Mouse (Mus musculus): ENCODE data around the gene Pde4d.

The Pde4d gene

GRCm38 (mm10) chr13:108599186-108599900 lies 149.6 kb downstream of the Pde4d start:
- no peak for DNase-seq (ENCODE audit: low spot score)

GRCm38 (mm10) chr13:108601021-108601420 lies 151.3 kb downstream of the Pde4d start:
- DNase-seq (ENCODE audit: low spot score), result no peak

- no peak for DNase-seq (ENCODE audit: low spot score)
These were observed 153.8 kb downstream of the Pde4d start for GRCm38 (mm10) chr13:108603502-108603901.

GRCm38 (mm10) chr13:108604213-108604612 lies 154.5 kb downstream of the Pde4d start:
- no peak for DNase-seq (ENCODE audit: low spot score)

GRCm38 (mm10) chr13:108618207-108618606 lies 168.5 kb downstream of the Pde4d start:
- DNase-seq (ENCODE audit: low spot score), result no peak

GRCm38 (mm10) chr13:108622681-108623080 lies 172.9 kb downstream of the Pde4d start:
- DNase-seq (ENCODE audit: low spot score), result no peak

- DNase-seq (ENCODE audit: low spot score), result no peak
These were observed 174.2 kb downstream of the Pde4d start for GRCm38 (mm10) chr13:108623929-108624328.

GRCm38 (mm10) chr13:108626166-108626565 lies 176.4 kb downstream of the Pde4d start:
- no peak for DNase-seq (ENCODE audit: low spot score)

- no peak for DNase-seq (ENCODE audit: low spot score)
These were observed 178.8 kb downstream of the Pde4d start for GRCm38 (mm10) chr13:108628501-108628900.

- no peak for DNase-seq (ENCODE audit: low spot score)
These were observed 180.8 kb downstream of the Pde4d start for GRCm38 (mm10) chr13:108630576-108630975.

- DNase-seq (ENCODE audit: low spot score), result no peak
These were observed 181.5 kb downstream of the Pde4d start for GRCm38 (mm10) chr13:108631222-108631621.

GRCm38 (mm10) chr13:108636526-108636925 lies 186.8 kb downstream of the Pde4d start:
- no peak for DNase-seq (ENCODE audit: low spot score)

- DNase-seq (ENCODE audit: low spot score), result no peak
These were observed 192.5 kb downstream of the Pde4d start for GRCm38 (mm10) chr13:108642259-108642658.

GRCm38 (mm10) chr13:108646801-108647200 lies 197.1 kb downstream of the Pde4d start:
- DNase-seq (ENCODE audit: low spot score), result no peak

- DNase-seq (ENCODE audit: low spot score), result no peak
These were observed 197.5 kb downstream of the Pde4d start for GRCm38 (mm10) chr13:108647239-108647638.

- DNase-seq (ENCODE audit: low spot score), result no peak
These were observed 204.4 kb downstream of the Pde4d start for GRCm38 (mm10) chr13:108654026-108654723.

- DNase-seq (ENCODE audit: low spot score), result no peak
These were observed 216.8 kb downstream of the Pde4d start for GRCm38 (mm10) chr13:108666579-108666978.

- no peak for DNase-seq (ENCODE audit: low spot score)
These were observed 217.3 kb downstream of the Pde4d start for GRCm38 (mm10) chr13:108667077-108667476.

GRCm38 (mm10) chr13:108677056-108677455 lies 227.3 kb downstream of the Pde4d start:
- no peak for DNase-seq (ENCODE audit: low spot score)

- DNase-seq (ENCODE audit: low spot score), result no peak
These were observed 233.3 kb downstream of the Pde4d start for GRCm38 (mm10) chr13:108683018-108683417.

- DNase-seq (ENCODE audit: low spot score), result no peak
These were observed 236.1 kb downstream of the Pde4d start for GRCm38 (mm10) chr13:108685817-108686216.

GRCm38 (mm10) chr13:108686262-108686661 lies 236.5 kb downstream of the Pde4d start:
- no peak for DNase-seq (ENCODE audit: low spot score)

GRCm38 (mm10) chr13:108686807-108687206 lies 237.1 kb downstream of the Pde4d start:
- DNase-seq (ENCODE audit: low spot score), result no peak
